Mouse (Mus musculus): ENCODE measurements around the gene Tspan9. TPM values are rescaled to one million over a fixed set of nuclear protein-coding genes. Genes with fewer than 3 reads are reported as not detected.

The Tspan9 gene
- polyA plus RNA-seq, 2 experiments from 2014 or later, result 0.41 to 0.44 TPM

DNA sequence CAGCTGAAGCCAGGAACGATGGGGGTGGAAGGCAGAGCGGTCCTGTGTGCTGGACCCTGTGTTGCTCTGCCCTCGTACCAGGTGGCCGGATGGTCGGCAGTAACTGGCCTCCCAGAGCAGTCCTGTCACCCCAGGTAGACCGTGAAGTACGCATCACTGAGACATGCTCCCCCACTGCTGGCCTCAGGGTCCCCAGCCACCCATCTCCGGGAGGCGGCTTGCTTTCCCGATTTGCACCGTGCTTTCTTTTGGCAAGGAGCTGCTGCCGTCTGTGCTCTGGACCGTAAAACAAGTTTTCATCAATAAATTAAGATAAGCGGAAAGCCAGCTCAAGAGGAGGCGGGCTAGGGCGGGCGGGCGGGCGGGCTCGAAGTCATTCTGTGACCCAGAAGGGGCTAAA is 164.5 kb downstream of the Tspan9 start:
- ATAC-seq, result no peak

DNA sequence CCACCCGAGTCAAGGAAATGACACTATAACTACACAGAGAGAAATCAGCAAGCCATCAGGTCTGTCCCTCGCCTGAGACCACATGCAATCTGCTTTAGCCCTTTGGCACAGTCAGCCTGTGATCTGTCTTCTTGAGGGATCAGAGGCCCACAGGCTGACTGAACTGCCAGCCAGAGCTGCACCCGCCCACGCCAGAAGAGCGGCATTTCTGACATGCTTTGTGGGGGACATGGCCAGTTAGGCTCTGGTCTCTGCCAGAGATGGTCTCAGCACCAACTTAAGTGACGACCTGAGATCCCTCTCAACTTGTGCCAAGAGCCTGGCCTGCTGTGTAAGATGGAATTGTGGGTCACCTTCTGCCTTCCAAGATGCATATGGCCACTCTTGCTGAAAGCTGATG is 166.7 kb downstream of the Tspan9 start:
- no peak for ATAC-seq

DNA sequence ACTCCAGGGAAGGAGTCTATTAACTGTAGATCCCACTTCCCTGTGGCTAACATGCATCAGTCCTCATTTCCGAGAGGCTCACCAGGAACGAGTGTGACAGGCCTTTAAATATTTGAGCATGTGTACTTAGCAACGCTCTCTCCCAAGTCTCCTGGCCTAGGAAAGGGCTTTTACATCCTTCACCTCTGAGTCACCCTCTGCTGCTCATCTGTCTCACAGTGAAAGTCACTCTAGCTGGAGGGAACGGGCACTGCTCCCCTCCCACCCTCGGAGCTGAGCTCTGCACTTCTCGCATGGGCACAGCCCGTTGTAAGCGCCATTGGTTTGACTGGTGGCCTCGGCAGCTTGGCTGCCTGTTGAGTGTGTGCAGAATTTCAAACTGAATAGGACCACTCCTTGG is 169.4 kb downstream of the Tspan9 start:
- no peak for ATAC-seq

DNA sequence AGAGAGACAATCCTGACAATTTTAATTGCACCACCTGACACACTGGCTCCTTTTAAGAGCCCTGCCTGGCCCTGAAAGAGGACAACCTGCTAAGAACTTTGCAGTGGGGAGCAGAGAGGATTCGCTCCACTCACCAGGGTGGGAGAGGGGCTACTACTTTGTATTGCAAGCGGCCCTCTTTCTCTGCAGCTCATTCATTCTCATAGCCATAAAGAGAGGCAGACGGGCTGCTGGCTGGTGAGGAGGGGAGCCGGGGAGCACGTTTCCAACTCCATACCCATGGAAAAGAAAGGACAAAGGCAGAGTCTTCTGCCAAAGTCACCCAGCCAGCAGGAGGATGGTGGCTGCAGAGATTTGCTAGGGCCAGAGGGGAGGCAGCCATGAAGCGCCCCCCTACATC is 169.8 kb downstream of the Tspan9 start:
- ATAC-seq, result no peak

DNA sequence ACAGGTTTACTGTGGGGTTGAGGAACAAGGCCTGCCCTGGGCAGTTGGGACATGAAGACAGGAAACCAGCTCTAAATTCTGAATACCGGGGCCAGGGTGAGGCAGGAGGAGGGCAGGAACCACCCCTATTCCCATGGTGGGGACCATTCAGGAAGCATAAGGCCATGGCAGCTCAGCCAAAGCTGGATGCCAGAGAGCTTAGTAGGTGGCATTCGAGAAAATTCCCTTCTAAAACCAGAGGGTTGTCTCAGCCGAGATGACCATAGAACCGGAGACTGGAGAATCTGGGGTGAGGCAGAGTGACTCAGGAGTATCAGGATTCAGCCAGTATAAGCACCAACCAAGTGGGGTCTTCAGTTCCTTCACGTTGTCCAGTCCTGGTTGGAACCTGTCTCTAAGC is 171.5 kb downstream of the Tspan9 start:
- no peak for ATAC-seq

DNA sequence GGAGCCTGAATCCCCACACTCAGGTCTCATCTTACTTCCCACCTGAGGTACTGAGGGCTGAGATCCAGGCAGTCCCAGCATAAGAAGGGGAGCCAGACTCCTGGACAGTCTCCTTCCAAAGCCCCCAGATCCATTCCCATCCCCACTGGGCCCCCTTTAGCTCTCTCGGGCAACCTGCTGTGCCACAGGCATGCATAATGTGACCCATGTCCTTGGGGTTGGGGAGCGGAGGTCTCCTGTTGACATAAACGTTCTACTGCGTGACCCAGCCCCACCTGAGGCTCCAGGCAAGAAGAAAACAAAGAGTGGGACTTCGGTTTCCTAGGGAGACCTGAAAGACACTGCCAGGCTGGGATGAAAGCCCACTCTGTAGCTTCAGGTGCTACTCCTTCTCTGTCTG is 172.5 kb downstream of the Tspan9 start:
- no peak for ATAC-seq

DNA sequence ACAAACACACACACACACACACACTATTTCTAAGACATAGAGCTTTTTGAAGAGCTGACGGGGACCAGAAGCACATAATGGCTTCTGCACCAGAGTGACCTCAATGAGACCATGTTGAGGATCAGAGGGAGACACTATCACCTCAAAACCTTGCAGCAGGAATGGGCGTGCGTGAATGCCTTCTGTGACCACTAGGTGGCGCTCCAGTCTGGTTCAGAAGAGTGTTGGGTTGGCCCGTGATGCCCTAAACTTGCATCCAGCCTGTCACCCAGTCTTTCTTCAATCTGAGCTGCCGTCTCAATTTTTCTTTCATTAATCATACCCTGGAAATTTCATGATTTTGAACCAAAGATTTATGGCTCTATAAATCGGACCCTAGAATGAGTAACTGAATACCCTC is 173.3 kb downstream of the Tspan9 start:
- no peak for ATAC-seq

DNA sequence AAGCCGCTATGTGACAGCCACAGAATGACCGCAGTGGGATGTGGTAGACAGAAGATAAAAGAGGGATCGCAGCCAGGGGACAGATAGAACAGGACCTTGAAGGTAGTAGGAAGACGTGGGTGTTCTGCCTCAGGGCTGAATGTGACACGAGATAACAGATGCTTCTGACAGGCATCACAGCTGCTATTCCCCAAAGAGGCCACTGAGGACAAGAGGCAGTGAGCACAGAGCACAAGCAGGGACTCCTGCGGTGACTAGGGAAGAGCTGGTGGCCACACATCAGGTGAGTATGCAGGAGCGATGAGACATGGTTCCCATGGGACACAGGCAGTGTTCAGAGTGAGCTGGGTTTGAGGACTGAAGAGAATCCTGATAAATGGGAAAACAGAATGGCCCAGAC is 173.7 kb downstream of the Tspan9 start:
- no peak for ATAC-seq

DNA sequence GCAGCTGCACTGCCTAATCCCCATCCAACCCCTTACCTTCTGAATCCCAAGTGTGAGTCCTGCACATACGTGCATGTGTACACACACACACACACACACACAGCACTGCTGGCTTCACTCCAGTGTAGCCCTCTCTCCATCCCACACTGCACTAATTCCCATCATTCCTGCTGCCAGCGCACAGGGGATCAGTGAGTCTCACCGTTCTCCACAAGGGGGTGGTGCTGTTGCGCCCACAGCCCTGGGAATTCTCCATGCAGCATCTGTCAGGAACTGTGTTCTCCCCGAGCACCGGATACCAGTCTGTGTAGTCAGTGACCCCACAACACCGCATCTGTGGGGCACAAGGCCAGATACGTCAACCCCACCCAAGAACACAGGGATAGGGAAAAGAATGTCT is 177.9 kb downstream of the Tspan9 start:
- ATAC-seq, result no peak

DNA sequence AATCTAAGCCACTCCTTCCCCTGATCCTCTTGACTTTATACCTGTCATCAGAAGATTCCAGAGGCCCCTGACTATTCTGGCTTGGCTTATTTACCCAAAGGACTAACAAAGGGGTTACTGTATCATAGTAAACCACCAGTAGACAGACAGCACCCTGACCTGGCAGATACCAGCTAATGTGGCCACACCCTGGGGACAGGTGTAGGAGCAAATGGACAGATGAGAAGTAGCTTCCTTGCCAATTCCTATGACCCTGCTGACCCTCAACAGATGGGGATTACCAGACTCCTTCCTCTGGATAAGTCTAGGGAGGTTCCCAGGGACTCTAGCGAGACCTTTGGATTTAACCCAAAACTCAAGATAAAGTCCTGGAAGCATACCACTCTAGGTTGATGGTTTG is 183.2 kb downstream of the Tspan9 start:
- ATAC-seq, result no peak

DNA sequence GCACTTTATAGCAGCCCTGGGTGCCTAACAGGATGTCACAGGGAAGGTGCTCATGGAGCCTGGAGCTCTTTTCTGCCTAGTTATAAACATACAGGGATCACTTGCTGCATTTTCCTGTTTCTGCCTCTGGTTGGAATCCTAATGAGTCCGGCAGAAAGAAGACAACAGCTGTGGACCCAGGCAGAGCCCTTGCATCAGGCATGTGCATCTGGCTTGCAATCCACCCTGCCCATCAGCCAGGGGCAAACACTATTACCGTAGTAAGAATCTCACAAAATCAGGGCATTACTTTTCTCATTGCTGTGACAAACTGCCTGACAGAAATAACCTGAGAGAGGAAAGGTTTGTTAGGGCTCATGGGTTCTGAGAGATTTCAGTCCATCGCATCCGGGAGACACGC is 187.2 kb downstream of the Tspan9 start:
- ATAC-seq, result no peak

DNA sequence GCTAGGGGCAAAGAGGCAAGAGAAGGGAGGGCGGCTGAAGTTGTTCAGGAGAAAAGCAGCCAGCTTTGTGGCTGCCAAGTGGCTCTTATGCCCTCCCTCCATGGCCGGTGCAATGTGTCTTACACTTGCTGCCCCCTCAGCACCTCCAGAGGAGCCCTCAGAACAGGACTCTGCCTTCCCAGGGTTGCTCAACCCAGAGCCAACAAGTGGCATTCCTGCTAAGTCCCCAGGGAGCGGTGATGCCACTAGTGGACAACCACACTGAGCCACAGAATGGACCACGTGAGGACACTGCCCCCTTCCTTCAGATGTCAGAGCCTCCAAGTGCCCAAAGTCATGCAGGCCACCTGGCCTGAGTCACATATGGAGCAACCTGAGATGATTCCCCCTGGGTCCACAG is 190.3 kb downstream of the Tspan9 start:
- ATAC-seq, result no peak

DNA sequence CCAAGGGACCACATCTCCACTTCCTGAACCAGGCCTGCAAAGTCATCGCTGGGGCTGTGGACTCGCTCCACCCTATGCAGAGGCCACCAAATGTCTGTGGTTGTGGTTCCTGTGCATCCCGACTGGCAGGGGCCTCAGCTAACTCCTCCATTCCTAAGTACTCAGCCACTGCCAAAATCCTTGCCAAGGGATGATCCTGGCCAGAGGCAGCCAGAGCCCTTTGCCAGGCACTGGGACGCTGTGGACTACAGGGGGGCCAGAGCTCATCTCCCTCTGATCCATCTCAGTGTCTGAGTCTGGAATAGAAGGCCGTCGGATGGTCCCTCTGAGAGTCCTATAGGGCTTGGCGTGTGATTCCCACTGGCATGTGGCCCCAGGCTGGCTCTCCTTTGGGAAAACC is 193.5 kb downstream of the Tspan9 start:
- ATAC-seq, result no peak

DNA sequence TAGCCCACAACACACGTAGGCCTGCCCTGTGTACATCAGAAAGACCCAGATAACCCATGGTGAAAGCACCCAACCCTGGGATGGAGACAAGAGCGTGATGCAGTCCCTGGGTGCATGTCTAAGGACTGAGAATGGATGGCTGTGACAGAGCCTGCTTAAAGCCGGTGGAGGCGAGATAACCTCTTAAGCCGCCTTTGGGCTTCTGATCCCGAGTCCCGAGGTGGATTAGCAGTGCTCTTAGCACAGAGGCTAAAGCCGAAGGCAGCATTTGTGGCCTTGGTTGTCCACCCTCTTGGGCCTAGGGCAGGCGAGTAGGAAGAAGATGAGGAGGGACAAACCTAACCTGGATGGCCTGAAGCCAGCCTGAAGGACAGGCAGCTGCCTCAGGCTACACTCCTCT is 194.7 kb downstream of the Tspan9 start:
- ATAC-seq, result no peak

DNA sequence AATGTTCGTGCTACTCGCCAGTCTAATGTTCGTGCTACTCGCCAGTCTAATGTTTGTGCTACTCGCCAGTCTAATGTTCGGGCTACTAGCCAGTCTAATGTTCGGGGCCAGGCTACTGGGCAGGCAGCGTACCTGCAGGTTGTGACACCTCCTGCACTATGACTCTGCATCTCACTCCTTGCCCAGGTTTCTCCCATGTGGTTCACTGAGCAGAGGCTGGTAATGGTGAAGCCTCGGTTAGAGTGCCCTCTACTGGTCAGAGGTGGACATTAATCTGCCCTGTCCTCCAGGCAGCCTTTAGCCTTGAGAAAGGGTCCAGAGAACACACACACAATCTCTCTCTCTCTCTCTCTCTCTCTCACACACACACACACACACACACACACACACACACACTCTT is 197.7 kb downstream of the Tspan9 start:
- ATAC-seq, result no peak

DNA sequence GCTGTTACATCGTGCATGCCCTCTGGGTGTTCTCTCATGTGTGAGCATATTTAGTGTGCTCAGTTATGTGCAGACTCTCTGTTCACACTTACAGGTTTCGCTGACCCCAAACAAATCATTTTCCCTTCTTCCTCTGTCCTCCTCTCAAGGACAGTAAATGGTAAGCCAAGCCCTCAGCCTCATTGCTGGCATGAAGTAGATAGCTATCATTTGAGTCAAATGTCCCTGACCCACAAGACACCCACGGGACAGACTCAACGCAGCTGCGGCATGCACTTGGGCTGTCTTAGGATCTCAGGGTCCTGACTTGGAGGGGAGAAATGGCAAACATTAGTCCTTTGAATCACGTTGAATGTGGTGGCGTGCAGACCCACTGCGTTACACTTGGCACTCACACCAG is 201.0 kb downstream of the Tspan9 start:
- ATAC-seq, result no peak

DNA sequence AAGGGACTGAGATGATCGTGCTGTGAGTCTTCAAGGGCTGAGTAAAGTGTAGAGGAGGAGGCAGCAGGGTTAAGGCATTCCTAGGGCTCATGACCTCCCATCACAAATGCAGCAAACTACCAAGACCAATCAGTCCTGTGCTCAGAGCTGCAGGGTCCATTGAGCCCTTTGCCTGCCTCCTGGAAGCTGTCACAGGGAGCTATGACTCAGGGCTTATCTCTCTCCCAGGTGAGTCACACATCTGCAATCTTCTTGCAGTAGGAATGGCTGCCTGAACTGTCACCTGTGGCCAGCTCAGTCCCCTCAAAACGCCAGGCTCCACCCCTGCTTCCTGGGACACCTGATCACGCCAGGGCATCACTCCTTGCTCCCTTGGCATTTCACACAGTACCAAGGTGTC is 208.3 kb downstream of the Tspan9 start:
- ATAC-seq, result no peak

DNA sequence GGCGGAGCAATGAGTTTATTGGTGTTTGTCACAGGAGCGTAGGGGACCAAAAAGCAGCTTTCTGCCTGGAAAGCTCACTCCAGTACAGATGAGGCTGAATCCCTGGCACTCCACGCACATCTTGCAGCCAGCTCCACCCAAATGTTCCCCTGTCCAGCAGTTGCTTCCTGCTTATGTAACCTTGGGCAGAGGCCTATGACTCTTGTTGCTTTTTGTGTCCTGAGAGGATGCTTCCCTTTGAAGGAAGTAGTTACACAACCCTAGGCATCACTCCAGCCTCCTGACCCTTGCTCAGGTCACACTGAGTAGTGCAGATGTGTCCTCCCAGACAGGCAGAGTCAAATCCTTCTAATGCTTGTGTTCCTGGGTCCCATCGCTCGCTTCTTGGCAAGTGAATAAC is 209.6 kb downstream of the Tspan9 start:
- ATAC-seq, result no peak

DNA sequence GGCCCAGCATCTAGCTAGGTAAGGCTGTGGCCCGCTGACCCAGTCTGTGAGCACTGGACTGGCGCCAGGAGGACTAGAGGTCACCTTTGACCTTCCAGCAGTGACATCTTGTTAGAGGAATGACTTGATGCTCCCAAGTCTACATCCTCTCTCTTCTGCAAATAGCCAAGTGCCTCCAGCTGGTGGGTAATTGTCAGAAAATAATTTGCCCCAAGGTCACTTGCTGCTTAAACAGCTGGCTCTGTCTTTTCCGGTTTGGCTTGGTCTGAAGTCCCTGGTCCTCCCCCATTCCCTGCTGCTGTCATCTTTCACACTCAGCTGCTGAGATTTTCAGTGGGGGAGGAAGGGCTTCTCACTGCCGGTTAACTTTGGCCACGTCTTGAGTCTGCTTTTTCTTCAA is 210.7 kb downstream of the Tspan9 start:
- no peak for ATAC-seq

DNA sequence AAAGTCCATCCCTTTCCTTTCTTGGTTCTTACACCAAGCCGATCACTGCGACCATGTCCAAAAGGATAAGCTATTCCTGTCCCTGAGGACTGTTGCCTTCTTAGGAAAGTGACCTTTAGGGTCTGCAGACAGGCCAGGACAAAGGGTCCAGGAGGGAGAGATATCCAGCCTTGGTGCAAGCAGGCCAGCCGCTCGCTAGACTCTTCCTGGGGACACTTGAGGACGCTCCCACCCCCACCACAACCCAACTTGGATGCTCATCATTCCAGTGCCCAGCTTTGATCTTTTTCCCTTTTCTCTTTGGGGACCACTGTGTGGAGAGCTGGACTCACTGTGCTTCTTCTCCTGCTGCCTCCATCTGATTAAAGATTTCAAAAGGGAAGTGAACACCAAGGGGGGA is 214.7 kb downstream of the Tspan9 start:
- ATAC-seq, result no peak

DNA sequence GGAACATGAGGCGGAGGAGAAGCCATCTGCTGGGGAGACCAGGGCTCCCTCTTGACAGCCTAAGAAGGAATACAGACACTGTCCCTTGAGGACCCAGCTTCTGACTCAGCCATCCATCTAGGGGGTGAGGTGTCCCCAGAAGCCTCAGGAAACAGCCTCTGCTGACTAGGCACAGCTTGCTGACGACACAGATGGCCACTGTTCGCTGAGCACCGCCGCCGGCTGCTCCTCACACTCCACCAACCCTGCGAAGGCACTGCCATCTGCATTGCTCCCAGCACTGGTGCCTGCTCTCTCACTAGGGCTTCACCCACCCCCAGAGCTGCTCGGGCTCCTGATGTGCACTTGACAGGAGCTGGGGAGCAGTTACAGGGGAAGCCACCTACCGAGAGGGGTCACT is 217.5 kb downstream of the Tspan9 start:
- ATAC-seq, result no peak

DNA sequence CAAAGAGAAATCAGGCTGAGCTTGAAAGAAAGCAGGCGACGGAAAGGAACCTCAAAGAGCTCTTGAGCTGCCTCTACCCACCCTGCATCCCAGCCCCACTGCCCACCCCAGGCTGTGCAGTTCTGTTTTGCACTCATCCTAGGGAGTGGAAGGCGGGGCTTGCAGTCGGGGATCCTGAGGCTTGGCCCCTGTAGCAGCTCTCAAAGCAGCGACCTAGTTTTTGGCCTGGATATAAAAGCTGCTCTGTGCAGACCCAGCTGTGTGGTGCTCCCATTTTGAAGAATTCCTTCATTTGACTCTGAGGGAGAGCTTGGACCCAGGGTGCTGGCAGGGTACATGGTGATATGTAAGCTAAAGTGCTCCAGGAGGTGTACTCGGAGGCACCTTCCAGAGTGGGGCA is 218.6 kb downstream of the Tspan9 start:
- ATAC-seq, result no peak

DNA sequence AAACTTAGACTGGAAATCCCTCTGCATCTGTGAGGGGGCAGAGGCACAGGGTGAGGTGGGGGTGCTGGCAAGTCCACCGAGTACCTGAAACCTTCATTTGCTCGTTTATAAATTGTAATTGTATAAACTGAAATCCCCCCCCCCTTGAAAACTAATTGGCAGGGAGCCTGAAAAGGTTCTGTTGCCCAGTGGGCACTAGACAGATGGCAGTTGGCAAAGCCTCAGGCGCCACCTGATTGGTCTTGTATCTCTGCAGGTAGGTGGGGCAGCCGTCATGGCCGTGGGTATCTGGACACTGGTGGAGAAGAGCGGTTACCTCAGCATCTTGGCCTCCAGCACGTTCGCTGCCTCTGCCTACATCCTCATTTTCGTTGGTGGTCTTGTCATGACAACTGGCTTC is 220.1 kb downstream of the Tspan9 start:
- no peak for ATAC-seq

DNA sequence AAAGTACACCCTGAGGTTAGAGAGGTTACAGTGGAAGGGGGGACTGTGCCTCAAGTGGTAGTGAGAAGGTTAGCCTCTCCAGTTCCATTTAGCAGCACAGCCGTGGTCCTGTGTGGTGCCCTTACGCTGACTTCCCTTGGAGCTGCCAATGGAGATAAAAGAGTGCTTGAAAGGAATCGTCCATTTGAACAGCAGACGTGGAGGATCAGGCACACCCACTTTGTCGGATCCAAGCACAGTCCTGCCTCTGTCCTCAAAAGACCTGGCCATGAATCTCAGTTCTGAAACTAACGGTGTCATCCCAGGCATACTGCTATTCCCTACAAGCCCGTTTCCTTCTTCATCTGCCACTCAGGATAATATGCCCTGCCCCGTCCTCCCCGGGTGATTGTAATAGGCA is 221.4 kb downstream of the Tspan9 start:
- ATAC-seq, result no peak

DNA sequence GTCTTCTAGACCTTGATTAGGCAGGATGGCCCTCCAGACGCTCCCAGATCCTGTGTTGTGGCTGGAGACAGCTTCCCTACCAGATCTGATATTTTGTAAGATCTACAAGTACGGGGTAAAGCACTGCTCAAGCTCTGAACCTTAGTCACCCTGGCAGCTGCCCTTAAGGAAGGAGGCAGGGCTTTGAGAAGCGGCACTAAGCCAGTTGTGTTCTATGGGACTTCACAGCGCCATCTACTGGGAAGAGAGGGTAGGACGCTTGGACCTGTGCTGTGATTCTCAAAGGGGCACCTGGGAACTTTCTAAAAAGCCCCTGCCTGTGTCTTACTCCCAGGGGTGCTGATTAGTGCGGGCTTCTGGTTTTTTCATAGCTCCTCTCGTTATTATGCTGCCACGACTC is 222.7 kb downstream of the Tspan9 start:
- no peak for ATAC-seq

DNA sequence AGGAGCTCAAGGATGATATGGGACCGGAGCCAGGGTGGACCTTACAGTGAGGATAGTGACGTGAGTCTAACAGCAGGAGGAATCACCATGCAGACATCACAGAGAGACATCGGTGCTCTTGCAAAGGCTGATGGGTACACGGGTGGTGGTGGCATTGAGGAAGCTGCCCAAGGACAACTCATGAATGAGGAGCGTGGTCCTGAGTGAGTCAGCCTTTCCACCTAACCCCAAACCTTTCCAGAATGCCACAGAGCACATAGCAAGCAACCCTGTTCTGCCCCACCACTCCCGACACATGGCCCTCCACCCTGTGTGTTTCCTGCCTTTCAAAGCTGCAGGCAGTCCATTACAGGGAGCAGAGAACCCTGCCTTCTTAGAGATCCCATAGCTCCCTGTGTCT is 223.9 kb downstream of the Tspan9 start:
- ATAC-seq, result no peak
